Mouse (Mus musculus): ENCODE measurements around the gene Pus7l. TPM values are rescaled to one million over a fixed set of nuclear protein-coding genes. Genes with fewer than 3 reads are reported as not detected.

The Pus7l gene
- total RNA-seq, 4 experiments from 2014 or later = 3.5 to 5.4 (median 4.2) TPM

DNA sequence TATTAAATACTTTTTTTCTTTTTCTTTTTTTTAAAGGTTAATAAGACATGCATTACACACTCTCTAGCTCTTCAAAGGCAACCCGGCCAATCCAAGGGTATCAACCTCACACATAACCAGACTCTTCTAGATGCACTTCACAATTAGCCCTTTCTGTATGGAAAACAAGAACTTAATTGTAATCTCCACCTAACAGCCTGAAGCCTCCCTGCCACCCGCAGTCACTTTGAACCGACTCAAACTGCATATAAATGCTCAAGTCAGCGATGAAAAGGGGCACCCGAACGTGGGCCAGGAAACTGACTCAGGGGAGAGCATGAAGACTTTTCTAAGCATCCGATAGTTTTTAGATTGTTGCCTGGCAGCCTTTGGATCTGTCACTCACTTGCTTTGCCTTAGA is 66.1 kb downstream of the Pus7l start:
- no peak for DNase-seq

DNA sequence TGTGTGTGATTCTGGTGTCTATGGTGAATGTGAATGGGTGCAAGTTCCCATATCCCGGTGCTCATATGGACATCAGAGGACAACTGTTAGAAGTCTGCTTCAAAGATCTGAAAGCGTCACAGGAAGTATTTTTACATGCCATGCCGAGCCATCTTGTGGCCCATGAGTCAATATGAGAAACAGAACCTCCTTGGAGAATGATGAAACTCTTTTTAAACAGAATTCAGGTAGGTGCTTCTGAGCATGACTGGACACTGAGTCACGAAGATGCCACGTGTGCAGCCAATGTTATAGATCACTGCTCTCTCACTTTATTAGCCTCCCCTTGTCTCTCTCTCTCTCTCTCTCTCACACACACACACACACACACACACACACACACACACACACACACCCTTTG is 67.4 kb downstream of the Pus7l start:
- no peak for DNase-seq

Other genes with a start within 250 kb of the Pus7l start
- 1 to 10 TPM in 3 of 4 experiments, under 1 TPM in 1; 0.94 to 2.3 (median 1.2) TPM for gene Adamts20, start 78.1 kb downstream of the Pus7l start, total RNA-seq (2022)
- 10 to 100 TPM; 11.9 to 16.8 (median 14.1) TPM for gene Irak4, start 96 bp upstream of the Pus7l start, total RNA-seq (2022)
- gene Twf1, start 46.3 kb upstream of the Pus7l start, total RNA-seq (2022) = 100 to 1,000 TPM in 2 of 4 experiments, 10 to 100 TPM in 2; 83.9 to 116 (median 98.3) TPM
- gene Tmem117, start 85.7 kb upstream of the Pus7l start, total RNA-seq (2022) = 10 to 100 TPM in 1 of 4 experiments, 1 to 10 TPM in 3; 3.3 to 11.1 (median 6.5) TPM

All from adrenal gland, adult 8-10 months (tissue).